Mouse (Mus musculus): ENCODE data around the gene Olfr193. TPM values are rescaled to one million over a fixed set of nuclear protein-coding genes. Genes with fewer than 3 reads are reported as not detected.
"Not testable (repeated sequence)": the region's sequence is repeated elsewhere in the genome, so short reads cannot be mapped to it uniquely, and the experiment has no call there.

Gene Olfr193
- total RNA-seq, 1 experiment = not detected

DNA sequence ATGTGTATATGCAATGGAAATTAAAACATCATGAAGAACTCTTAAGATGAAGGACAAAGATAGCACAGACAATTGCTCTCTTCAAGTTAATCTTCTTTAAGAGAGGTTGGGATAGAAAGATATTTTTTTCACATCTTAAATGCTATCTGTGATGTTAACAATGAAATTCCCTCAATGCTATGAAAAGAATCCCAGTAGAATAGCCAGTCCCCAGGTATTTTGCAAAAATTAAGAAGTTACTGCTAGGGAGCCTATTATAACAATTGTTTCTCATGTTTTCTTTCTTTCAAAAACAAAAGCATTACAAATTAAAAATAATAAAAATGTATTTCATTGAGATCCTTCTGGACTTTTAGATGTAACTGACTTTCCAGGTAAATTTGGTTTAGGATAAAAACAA lies 9.3 kb upstream of the Olfr193 start, which contains the start of gene Olfr194:
Gene Olfr194, minus strand, starts transcription at position 101 of the 400 bp plus-strand sequence.
- TF ChIP-seq MAFK (IDR thresholded peaks at IDR 0.05; ENCODE audit: insufficient read depth, low read depth, low read length) (no peak), ZC3H11A (IDR thresholded peaks at IDR 0.05; ENCODE audit: borderline replicate concordance, low read depth, low read length) (no peak), CHD2 (IDR thresholded peaks at IDR 0.05; ENCODE audit: low read depth, low read length) (no peak), HCFC1 (IDR thresholded peaks at IDR 0.05; ENCODE audit: borderline replicate concordance, insufficient read depth, low read length) (no peak), ZNF384 (IDR thresholded peaks at IDR 0.05; ENCODE audit: low read depth, low read length) (no peak)
- Histone ChIP-seq H3K27ac (ENCODE audit: insufficient read depth, low read depth, low read length, poor library complexity, severe bottlenecking) (no peak within 1 kb of the TSS), H3K9me3 (ENCODE audit: control insufficient read depth, insufficient read depth, low read depth, low read length) (no peaks in the 10 kb centered on the region), H3K4me3 (ENCODE audit: insufficient read depth in 1 of 2, low read depth in 1 of 2, low read length in 2 of 2, poor library complexity in 1 of 2, severe bottlenecking in 1 of 2) (no peak within 1 kb of the TSS), H3K9ac (ENCODE audit: insufficient read depth, low read depth, low read length, poor library complexity, severe bottlenecking) (no peak within 1 kb of the TSS), H3K36me3 (ENCODE audit: control insufficient read depth, insufficient read depth, low read length, poor library complexity, severe bottlenecking) (no peaks in the 10 kb centered on the region), H3K4me1 (ENCODE audit: control insufficient read depth in 2 of 2, insufficient read depth in 2 of 2, low read length in 2 of 2, poor library complexity in 1 of 2) (no peaks in the 10 kb centered on the region)
- no peak for DNase-seq (ENCODE audit: low read depth, low spot score)
- in situ Hi-C loops (cut with MboI; ENCODE audit: low sequenced_read_pairs in 2 of 2, unreplicated experiment in 2 of 2) = no loop called here

DNA sequence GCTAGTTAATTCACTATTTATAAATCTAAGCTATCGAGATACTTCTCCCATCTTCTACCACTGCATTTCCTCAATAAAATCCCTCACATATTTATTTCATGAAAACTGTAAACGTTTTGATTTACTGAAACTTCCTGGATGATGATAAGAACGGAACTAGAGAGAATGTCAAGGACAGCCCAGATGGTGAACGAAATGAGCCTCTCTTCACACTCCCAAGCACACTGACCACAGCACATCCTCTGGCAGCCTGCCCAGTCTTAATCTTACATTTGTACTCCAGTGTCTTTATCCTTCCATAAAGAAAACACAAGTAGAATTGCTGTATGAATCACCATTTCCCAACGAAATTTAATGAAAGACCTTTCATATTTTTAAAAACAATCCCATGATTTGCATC lies 3.2 kb downstream of the Olfr193 start:
- in situ Hi-C loops (cut with MboI; ENCODE audit: low sequenced_read_pairs in 2 of 2, unreplicated experiment in 2 of 2); DNase-seq (ENCODE audit: low read depth, low spot score); H3K9ac ChIP-seq (ENCODE audit: insufficient read depth, low read depth, low read length, poor library complexity, severe bottlenecking); H3K36me3 ChIP-seq (ENCODE audit: control insufficient read depth, insufficient read depth, low read length, poor library complexity, severe bottlenecking); H3K9me3 ChIP-seq (ENCODE audit: control insufficient read depth, insufficient read depth, low read depth, low read length); H3K27ac ChIP-seq (ENCODE audit: insufficient read depth, low read depth, low read length, poor library complexity, severe bottlenecking); H3K4me3 ChIP-seq (ENCODE audit: insufficient read depth in 1 of 2, low read depth in 1 of 2, low read length in 2 of 2, poor library complexity in 1 of 2, severe bottlenecking in 1 of 2); H3K4me1 ChIP-seq (ENCODE audit: control insufficient read depth in 2 of 2, insufficient read depth in 2 of 2, low read length in 2 of 2, poor library complexity in 1 of 2): not testable (repeated sequence)

GRCm38 (mm10) chr16:59105312-59105711 lies 6.4 kb downstream of the Olfr193 start:
- in situ Hi-C loops (cut with MboI; ENCODE audit: low sequenced_read_pairs in 2 of 2, unreplicated experiment in 2 of 2) = no loop called here
- Histone ChIP-seq H3K9me3 (ENCODE audit: control insufficient read depth, insufficient read depth, low read depth, low read length) (no peaks in the 10 kb centered on the region), H3K4me3 (ENCODE audit: insufficient read depth in 1 of 2, low read depth in 1 of 2, low read length in 2 of 2, poor library complexity in 1 of 2, severe bottlenecking in 1 of 2) (no peak overlapping the region), H3K9ac (ENCODE audit: insufficient read depth, low read depth, low read length, poor library complexity, severe bottlenecking) (no peak overlapping the region), H3K27ac (ENCODE audit: insufficient read depth, low read depth, low read length, poor library complexity, severe bottlenecking) (no peak overlapping the region), H3K4me1 (ENCODE audit: control insufficient read depth in 2 of 2, insufficient read depth in 2 of 2, low read length in 2 of 2, poor library complexity in 1 of 2) (no peaks in the 10 kb centered on the region), H3K36me3 (ENCODE audit: control insufficient read depth, insufficient read depth, low read length, poor library complexity, severe bottlenecking) (no peaks in the 10 kb centered on the region)
- DNase-seq (ENCODE audit: low read depth, low spot score) = no peak
- no peak for TF ChIP-seq ZC3H11A (IDR thresholded peaks at IDR 0.05; ENCODE audit: borderline replicate concordance, low read depth, low read length)
- TF ChIP-seq CHD2 (IDR thresholded peaks at IDR 0.05; ENCODE audit: low read depth, low read length) = no peak
- no peak for TF ChIP-seq HCFC1 (IDR thresholded peaks at IDR 0.05; ENCODE audit: borderline replicate concordance, insufficient read depth, low read length)
- no peak for TF ChIP-seq ZNF384 (IDR thresholded peaks at IDR 0.05; ENCODE audit: low read depth, low read length)
- no peak for TF ChIP-seq MAFK (IDR thresholded peaks at IDR 0.05; ENCODE audit: insufficient read depth, low read depth, low read length)

DNA sequence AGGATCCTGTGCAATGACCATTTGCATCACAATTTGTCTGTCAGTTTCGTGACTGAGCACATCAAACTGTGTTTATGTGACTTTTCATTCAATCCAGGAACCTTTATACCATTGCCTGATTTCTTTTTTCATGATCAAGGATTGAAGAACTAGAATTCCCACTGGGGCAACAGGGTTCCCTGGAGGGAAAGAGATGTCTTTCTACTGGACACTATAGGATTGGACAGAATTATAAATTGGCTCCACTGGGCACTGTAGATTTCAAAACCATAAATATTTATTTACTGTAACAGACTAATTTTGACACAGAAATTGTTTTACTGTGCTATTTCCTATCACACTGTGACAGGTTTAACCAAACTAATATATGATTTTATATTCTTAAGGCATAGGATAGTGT lies 22.0 kb downstream of the Olfr193 start, which contains the start of gene Olfr191:
Gene Olfr191, minus strand, starts transcription at position 101 of the 400 bp plus-strand sequence.
- H3K4me3 ChIP-seq (ENCODE audit: insufficient read depth in 1 of 2, low read depth in 1 of 2, low read length in 2 of 2, poor library complexity in 1 of 2, severe bottlenecking in 1 of 2); H3K36me3 ChIP-seq (ENCODE audit: control insufficient read depth, insufficient read depth, low read length, poor library complexity, severe bottlenecking); H3K4me1 ChIP-seq (ENCODE audit: control insufficient read depth in 2 of 2, insufficient read depth in 2 of 2, low read length in 2 of 2, poor library complexity in 1 of 2); in situ Hi-C loops (cut with MboI; ENCODE audit: low sequenced_read_pairs in 2 of 2, unreplicated experiment in 2 of 2); H3K9me3 ChIP-seq (ENCODE audit: control insufficient read depth, insufficient read depth, low read depth, low read length); DNase-seq (ENCODE audit: low read depth, low spot score); H3K27ac ChIP-seq (ENCODE audit: insufficient read depth, low read depth, low read length, poor library complexity, severe bottlenecking); H3K9ac ChIP-seq (ENCODE audit: insufficient read depth, low read depth, low read length, poor library complexity, severe bottlenecking): not testable (repeated sequence)

GRCm38 (mm10) chr16:59081113-59081512 lies 30.6 kb downstream of the Olfr193 start:
- not testable (repeated sequence) for H3K4me3 ChIP-seq (ENCODE audit: insufficient read depth in 1 of 2, low read depth in 1 of 2, low read length in 2 of 2, poor library complexity in 1 of 2, severe bottlenecking in 1 of 2)

More at GRCm38 (mm10) chr16:59081113-59081512, 30.6 kb downstream of the Olfr193 start:
- H3K9ac ChIP-seq (ENCODE audit: insufficient read depth, low read depth, low read length, poor library complexity, severe bottlenecking); H3K27ac ChIP-seq (ENCODE audit: insufficient read depth, low read depth, low read length, poor library complexity, severe bottlenecking); H3K4me1 ChIP-seq (ENCODE audit: control insufficient read depth in 2 of 2, insufficient read depth in 2 of 2, low read length in 2 of 2, poor library complexity in 1 of 2); H3K36me3 ChIP-seq (ENCODE audit: control insufficient read depth, insufficient read depth, low read length, poor library complexity, severe bottlenecking); H3K9me3 ChIP-seq (ENCODE audit: control insufficient read depth, insufficient read depth, low read depth, low read length); in situ Hi-C loops (cut with MboI; ENCODE audit: low sequenced_read_pairs in 2 of 2, unreplicated experiment in 2 of 2); DNase-seq (ENCODE audit: low read depth, low spot score): not testable (repeated sequence)
